Mouse (Mus musculus) lung, adult 2 months (tissue): ENCODE data around the gene G6pd2.

Source experiments
- CTCF ChIP-seq: fragments of 200-500 bp; IDR thresholded peaks from 2 replicates; pipeline ENCODE4 v1.5.1; 2011; ENCODE audit warnings: mild to moderate bottlenecking, low read length, control low read depth; ENCODE audit not compliant: insufficient read depth
- POLR2A ChIP-seq: fragments of 200-500 bp; IDR thresholded peaks from 2 replicates; pipeline ENCODE4 v1.6.1; 2011; ENCODE audit warnings: low read depth, mild to moderate bottlenecking, control low read depth, low read length, borderline replicate concordance; ENCODE audit errors: extremely low read depth

DNA sequence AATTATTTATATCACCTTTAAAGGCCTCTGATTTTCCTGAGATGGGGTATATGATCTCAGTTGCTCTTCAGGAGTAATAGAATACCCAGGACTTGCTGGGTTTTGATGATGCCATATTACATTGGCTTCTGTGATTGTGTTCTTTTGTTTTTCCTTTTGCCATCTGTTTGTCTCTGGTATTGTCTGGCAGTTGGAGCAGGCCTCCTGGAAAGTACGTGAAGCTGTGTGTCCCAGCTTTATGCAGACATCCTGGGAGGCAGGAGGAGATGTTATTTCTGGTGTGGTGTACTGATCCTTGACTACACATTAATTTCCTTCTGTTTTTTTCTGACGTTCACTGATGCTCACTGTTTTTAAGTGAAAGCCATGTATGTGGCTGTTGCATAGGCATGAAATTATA is 35.3 kb downstream of the G6pd2 start:
- TF ChIP-seq CTCF (no peak), POLR2A (no peak)
